Mouse (Mus musculus): ENCODE data around the gene Limch1. TPM values are rescaled to one million over a fixed set of nuclear protein-coding genes. Genes with fewer than 3 reads are reported as not detected.

The Limch1 gene
- polyA plus RNA-seq, 1 experiment from 2014 or later, result 13.0 TPM

DNA sequence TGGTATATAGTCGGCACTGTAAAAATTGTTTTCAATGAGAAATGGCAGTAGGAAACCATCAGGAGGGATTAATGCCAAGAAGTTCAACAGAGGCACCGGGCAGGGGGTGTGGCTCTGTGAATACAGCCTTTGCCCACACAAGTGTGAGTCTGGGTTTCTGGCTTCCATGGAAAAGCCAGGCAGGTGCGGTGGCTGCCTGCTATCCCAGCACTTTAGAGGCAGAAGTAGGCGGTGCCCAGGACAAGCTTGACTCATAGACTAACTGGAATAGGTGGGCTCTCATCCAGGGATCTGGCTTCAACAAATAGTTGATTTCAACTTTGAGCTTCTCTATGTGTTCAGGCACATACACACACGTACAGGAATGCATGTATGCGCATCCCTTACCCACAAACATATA, 55.4 kb downstream of the Limch1 start:
- H3K4me3 ChIP-seq (replicated peaks; ENCODE audit: low read length), result no peak overlapping the region
- WGBS, result 72% methylated on average over 6 of the region's 6 CpGs
- ATAC-seq (ENCODE audit: insufficient read depth, low FRiP score), result no peak

DNA sequence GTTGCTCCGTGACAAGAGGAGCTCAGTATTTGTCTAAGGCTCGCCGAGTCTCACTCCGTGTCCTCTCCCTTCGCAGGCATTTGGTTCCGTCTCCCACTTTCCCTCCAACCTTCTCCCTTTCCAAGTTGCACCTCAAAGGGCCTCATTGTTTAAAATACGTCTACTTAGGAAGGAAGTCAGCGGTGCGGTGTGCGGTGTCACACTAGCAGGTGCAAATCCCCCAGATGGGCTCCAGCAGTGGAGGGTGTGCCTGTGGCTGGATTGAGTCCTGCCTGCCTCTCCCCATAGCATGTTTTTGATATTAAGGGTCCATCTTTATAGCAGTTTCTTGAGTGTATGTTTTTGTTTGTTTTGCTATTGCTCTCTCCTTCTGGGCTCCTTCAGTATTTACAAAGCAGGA, 56.6 kb downstream of the Limch1 start:
- no peak for ATAC-seq (ENCODE audit: insufficient read depth, low FRiP score)
- H3K9ac ChIP-seq (ENCODE audit: low read length), result no peak overlapping the region
- 28% methylated on average over 10 of the region's 10 CpGs for WGBS
- H3K4me3 ChIP-seq (replicated peaks; ENCODE audit: low read length), result no peak overlapping the region
- no peaks in the 10 kb centered on the region for H3K36me3 ChIP-seq (ENCODE audit: control insufficient read depth, insufficient read depth, low read length)
- H3K4me1 ChIP-seq (ENCODE audit: control insufficient read depth, insufficient read depth, low read length), result peaks cover 3% of the 10 kb centered on the region; the same call in 1 of the 2 replicates
- no peak overlapping the region for H3K27ac ChIP-seq (ENCODE audit: low read length)
- H3K9me3 ChIP-seq (replicated peaks; ENCODE audit: control insufficient read depth, low read length), result no peaks in the 10 kb centered on the region
- no peak overlapping the region for H3K4me2 ChIP-seq (ENCODE audit: low read depth, low read length)
- H3K27me3 ChIP-seq (ENCODE audit: control insufficient read depth, insufficient read depth, low read length), result no peaks in the 10 kb centered on the region

More for the DNA sequence above, 55.4 kb downstream of the Limch1 start:
- H3K9ac ChIP-seq (ENCODE audit: low read length), result no peak overlapping the region
- H3K4me2 ChIP-seq (ENCODE audit: low read depth, low read length), result no peak overlapping the region
- no peak overlapping the region for H3K27ac ChIP-seq (ENCODE audit: low read length)
- no peaks in the 10 kb centered on the region for H3K36me3 ChIP-seq (ENCODE audit: control insufficient read depth, insufficient read depth, low read length)
- no peaks in the 10 kb centered on the region for H3K27me3 ChIP-seq (ENCODE audit: control insufficient read depth, insufficient read depth, low read length)
- H3K4me1 ChIP-seq (ENCODE audit: control insufficient read depth, insufficient read depth, low read length), result peaks cover 3% of the 10 kb centered on the region; the same call in 1 of the 2 replicates
- H3K9me3 ChIP-seq (replicated peaks; ENCODE audit: control insufficient read depth, low read length), result no peaks in the 10 kb centered on the region

DNA sequence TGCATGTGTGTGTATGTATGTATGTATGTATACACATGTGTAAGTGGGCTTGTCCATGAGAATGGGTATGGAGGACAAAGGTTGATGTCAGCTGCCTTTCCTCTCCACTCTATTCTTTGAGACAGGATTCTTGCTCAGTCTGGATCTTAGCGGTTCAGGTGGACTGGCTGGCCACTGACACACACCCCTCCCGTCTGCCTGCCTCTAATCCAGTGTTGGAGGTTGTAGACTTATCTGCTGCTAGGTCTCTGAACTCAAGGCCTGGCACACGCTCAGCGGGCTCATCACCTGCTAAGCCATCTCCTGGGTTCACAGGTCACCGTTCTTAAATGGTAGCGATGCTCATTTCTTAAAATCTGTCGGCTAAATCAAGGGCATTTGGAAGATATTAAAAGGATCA, 60.7 kb downstream of the Limch1 start:
- Histone ChIP-seq H3K27me3 (ENCODE audit: control insufficient read depth, insufficient read depth, low read length) (no peaks in the 10 kb centered on the region), H3K4me1 (ENCODE audit: control insufficient read depth, insufficient read depth, low read length) (no peaks in the 10 kb centered on the region), H3K36me3 (ENCODE audit: control insufficient read depth, insufficient read depth, low read length) (no peaks in the 10 kb centered on the region), H3K4me3 (replicated peaks; ENCODE audit: low read length) (no peak overlapping the region), H3K9ac (ENCODE audit: low read length) (no peak overlapping the region), H3K9me3 (replicated peaks; ENCODE audit: control insufficient read depth, low read length) (no peaks in the 10 kb centered on the region), H3K27ac (ENCODE audit: low read length) (no peak overlapping the region), H3K4me2 (ENCODE audit: low read depth, low read length) (no peak overlapping the region)
- 85% methylated on average over 7 of the region's 7 CpGs for WGBS
- no peak for ATAC-seq (ENCODE audit: insufficient read depth, low FRiP score)

DNA sequence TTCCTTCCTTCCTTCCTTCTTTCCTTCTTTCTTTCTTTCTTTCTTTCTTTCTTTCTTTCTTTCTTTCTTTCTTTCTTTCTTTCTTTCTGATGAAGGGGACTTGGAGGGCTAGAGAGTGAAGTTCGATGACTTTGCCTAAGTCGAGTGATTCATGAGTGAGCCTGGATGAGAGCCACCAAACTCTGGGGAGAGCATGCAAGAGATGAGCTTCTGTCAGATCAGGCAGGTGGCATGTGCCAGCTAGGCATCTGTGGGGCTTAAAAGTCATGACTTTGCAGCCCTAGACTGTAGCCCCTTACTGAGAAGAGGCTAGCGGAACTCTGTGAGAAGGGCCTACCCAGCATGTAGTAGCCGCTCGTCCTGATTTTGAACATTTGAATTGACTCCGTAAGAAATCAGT, 62.1 kb downstream of the Limch1 start:
- no peak overlapping the region for H3K27ac ChIP-seq (ENCODE audit: low read length)
- no peak overlapping the region for H3K4me2 ChIP-seq (ENCODE audit: low read depth, low read length)
- no peaks in the 10 kb centered on the region for H3K9me3 ChIP-seq (replicated peaks; ENCODE audit: control insufficient read depth, low read length)
- no peaks in the 10 kb centered on the region for H3K27me3 ChIP-seq (ENCODE audit: control insufficient read depth, insufficient read depth, low read length)
- WGBS, result 96% methylated on average over 6 of the region's 6 CpGs
- no peaks in the 10 kb centered on the region for H3K4me1 ChIP-seq (ENCODE audit: control insufficient read depth, insufficient read depth, low read length)
- H3K36me3 ChIP-seq (ENCODE audit: control insufficient read depth, insufficient read depth, low read length), result no peaks in the 10 kb centered on the region
- H3K9ac ChIP-seq (ENCODE audit: low read length), result no peak overlapping the region
- H3K4me3 ChIP-seq (replicated peaks; ENCODE audit: low read length), result no peak overlapping the region
- no peak for ATAC-seq (ENCODE audit: insufficient read depth, low FRiP score)

DNA sequence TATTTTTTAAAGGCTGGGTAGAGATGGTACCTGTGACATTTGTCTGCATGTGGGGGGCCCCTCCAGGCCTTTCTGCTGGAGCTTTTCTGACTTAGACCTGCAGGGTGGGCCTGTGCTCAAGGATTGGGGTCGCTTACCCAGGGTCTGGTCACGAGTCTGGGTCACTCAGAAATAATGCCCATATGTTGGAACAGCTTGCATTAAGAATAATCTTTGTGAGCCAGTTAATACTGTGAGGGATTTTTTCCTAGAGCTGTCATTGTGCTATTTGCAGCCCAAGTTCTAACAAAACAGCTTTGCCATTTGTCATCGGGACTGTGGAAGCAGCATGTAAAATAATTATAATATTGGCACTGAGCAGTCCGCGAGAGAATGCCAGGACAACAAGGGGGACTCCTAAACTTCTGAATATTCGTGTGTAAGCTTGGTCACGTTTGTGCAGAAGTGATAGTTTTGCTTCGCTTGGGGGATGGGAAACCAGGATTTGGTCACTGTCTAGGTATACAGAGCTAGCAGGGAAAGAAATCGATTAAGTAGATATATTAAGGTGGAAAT, 63.5 kb downstream of the Limch1 start:
- Histone ChIP-seq H3K27ac (ENCODE audit: low read length) (no peak overlapping the region), H3K9ac (ENCODE audit: low read length) (no peak overlapping the region), H3K4me1 (ENCODE audit: control insufficient read depth, insufficient read depth, low read length) (no peaks in the 10 kb centered on the region), H3K4me2 (ENCODE audit: low read depth, low read length) (no peak overlapping the region), H3K9me3 (replicated peaks; ENCODE audit: control insufficient read depth, low read length) (no peaks in the 10 kb centered on the region), H3K4me3 (replicated peaks; ENCODE audit: low read length) (no peak overlapping the region), H3K36me3 (ENCODE audit: control insufficient read depth, insufficient read depth, low read length) (no peaks in the 10 kb centered on the region), H3K27me3 (ENCODE audit: control insufficient read depth, insufficient read depth, low read length) (no peaks in the 10 kb centered on the region)
- ATAC-seq (ENCODE audit: insufficient read depth, low FRiP score), result no peak
- WGBS, result 82% methylated on average over 9 of the region's 9 CpGs

DNA sequence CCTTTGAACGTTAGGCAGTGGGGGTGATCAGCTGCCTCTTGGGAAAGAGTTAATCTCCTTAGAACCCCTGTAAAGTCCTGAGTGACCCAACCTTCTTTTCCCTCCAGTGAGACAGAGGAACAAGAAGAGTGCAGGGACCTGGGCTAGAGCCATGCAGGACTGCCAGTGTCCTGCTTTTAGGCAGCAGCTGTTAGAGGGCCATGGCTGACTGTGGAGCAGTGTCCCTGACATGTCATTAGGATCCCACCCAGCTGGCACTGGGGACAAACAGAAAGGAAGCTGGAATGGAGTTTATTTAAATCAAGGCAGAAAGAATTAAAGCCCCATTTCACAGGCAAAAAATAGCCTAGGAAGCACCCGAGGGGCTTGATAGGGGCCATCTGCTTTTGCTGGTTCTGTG, 64.8 kb downstream of the Limch1 start:
- no peaks in the 10 kb centered on the region for H3K4me1 ChIP-seq (ENCODE audit: control insufficient read depth, insufficient read depth, low read length)
- H3K4me3 ChIP-seq (replicated peaks; ENCODE audit: low read length), result no peak overlapping the region
- no peaks in the 10 kb centered on the region for H3K27me3 ChIP-seq (ENCODE audit: control insufficient read depth, insufficient read depth, low read length)
- no peak for ATAC-seq (ENCODE audit: insufficient read depth, low FRiP score)
- H3K36me3 ChIP-seq (ENCODE audit: control insufficient read depth, insufficient read depth, low read length), result no peaks in the 10 kb centered on the region
- WGBS, result 62% methylated on average over 2 of the region's 2 CpGs
- H3K27ac ChIP-seq (ENCODE audit: low read length), result no peak overlapping the region
- H3K4me2 ChIP-seq (ENCODE audit: low read depth, low read length), result no peak overlapping the region
- no peak overlapping the region for H3K9ac ChIP-seq (ENCODE audit: low read length)
- H3K9me3 ChIP-seq (replicated peaks; ENCODE audit: control insufficient read depth, low read length), result no peaks in the 10 kb centered on the region

DNA sequence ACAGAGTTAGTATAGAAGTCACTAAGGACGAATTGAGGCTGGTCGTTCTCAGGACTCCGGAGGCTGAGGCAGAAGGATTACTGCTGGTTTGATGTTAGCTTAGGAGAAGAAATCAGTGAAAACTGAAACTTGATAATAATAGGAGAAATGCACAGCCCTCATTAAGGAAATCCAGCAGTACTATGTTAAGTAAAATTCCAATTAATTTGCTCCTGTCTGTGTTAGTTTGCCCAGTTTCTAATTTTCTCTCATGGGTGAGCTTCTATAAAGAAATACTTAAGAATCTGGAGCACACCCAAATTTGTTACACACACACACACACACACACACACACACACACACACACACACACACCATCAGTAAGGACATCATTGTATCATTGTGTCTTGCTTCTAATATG, 69.0 kb downstream of the Limch1 start:
- Histone ChIP-seq H3K9me3 (replicated peaks; ENCODE audit: control insufficient read depth, low read length) (no peaks in the 10 kb centered on the region), H3K4me3 (replicated peaks; ENCODE audit: low read length) (no peak overlapping the region), H3K4me1 (ENCODE audit: control insufficient read depth, insufficient read depth, low read length) (no peaks in the 10 kb centered on the region), H3K4me2 (ENCODE audit: low read depth, low read length) (no peak overlapping the region), H3K9ac (ENCODE audit: low read length) (no peak overlapping the region), H3K36me3 (ENCODE audit: control insufficient read depth, insufficient read depth, low read length) (no peaks in the 10 kb centered on the region), H3K27ac (ENCODE audit: low read length) (no peak overlapping the region), H3K27me3 (ENCODE audit: control insufficient read depth, insufficient read depth, low read length) (no peaks in the 10 kb centered on the region)
- ATAC-seq (ENCODE audit: insufficient read depth, low FRiP score), result no peak
- 81% methylated on average over 3 of the region's 3 CpGs for WGBS

DNA sequence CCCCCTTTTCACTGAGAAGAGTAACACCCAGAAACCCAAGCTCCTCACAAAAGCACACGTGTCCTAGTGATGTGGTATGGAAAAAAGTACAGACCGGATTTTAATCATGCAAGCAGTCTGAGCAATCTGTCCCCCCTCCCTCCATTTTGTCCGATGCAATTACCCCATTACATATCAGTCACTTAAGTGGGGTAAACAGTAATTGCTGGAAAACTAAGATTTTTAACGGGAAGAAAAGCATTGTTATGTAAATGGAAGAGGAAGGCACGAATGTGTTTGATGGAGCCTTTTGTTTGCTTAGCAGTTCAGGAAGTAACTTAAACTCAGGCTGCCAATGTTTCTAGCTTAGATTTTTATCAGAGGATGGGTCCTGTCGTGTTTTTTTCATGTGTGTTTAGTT, 70.2 kb downstream of the Limch1 start:
- Histone ChIP-seq H3K4me3 (replicated peaks; ENCODE audit: low read length) (no peak overlapping the region), H3K9ac (ENCODE audit: low read length) (no peak overlapping the region), H3K27me3 (ENCODE audit: control insufficient read depth, insufficient read depth, low read length) (no peaks in the 10 kb centered on the region), H3K4me1 (ENCODE audit: control insufficient read depth, insufficient read depth, low read length) (no peaks in the 10 kb centered on the region), H3K4me2 (ENCODE audit: low read depth, low read length) (no peak overlapping the region), H3K36me3 (ENCODE audit: control insufficient read depth, insufficient read depth, low read length) (no peaks in the 10 kb centered on the region), H3K27ac (ENCODE audit: low read length) (no peak overlapping the region), H3K9me3 (replicated peaks; ENCODE audit: control insufficient read depth, low read length) (no peaks in the 10 kb centered on the region)
- no peak for ATAC-seq (ENCODE audit: insufficient read depth, low FRiP score)
- WGBS, result 34% methylated on average over 6 of the region's 6 CpGs

DNA sequence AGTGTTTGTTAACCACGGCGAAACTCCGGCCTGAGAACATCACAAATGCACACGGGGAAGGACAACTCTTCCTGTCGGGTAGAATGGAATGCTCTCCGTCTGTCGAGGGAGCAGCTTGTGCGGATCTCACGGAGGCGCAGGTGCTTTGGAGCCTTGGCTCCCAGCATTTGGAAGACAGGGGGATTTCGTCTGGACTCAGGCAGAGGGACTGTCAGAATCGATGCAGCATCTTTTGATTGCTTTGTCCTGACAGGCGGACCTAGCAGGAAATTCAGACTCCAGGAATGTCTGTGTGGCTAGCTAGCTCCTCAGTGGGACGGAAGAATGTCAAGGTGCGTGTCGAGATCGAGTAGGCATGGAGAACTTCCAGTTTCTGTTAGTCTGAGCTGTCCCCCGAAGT, 71.1 kb downstream of the Limch1 start:
- Histone ChIP-seq H3K27ac (ENCODE audit: low read length) (no peak overlapping the region), H3K4me1 (ENCODE audit: control insufficient read depth, insufficient read depth, low read length) (no peaks in the 10 kb centered on the region), H3K9me3 (replicated peaks; ENCODE audit: control insufficient read depth, low read length) (no peaks in the 10 kb centered on the region), H3K9ac (ENCODE audit: low read length) (no peak overlapping the region), H3K4me3 (replicated peaks; ENCODE audit: low read length) (no peak overlapping the region), H3K4me2 (ENCODE audit: low read depth, low read length) (no peak overlapping the region), H3K36me3 (ENCODE audit: control insufficient read depth, insufficient read depth, low read length) (no peaks in the 10 kb centered on the region), H3K27me3 (ENCODE audit: control insufficient read depth, insufficient read depth, low read length) (no peaks in the 10 kb centered on the region)
- WGBS, result 46% methylated on average over 18 of the region's 18 CpGs
- ATAC-seq (ENCODE audit: insufficient read depth, low FRiP score), result no peak

All from stomach, embryonic 16.5 days (tissue).